Mouse (Mus musculus) urinary bladder, adult 18-20 months (tissue): ENCODE measurements around the gene Mmrn2.
"Not testable (repeated sequence)": the region's sequence is repeated elsewhere in the genome, so short reads cannot be mapped to it uniquely, and the experiment has no call there.

Source experiments
- DNase-seq, 2 experiments: peaks; one replicate each; pipeline ENCODE4 v3.0.0; 2022; ENCODE audit warnings: low spot score in 2 of 2, mixed read lengths in 2 of 2

The Mmrn2 gene

DNA sequence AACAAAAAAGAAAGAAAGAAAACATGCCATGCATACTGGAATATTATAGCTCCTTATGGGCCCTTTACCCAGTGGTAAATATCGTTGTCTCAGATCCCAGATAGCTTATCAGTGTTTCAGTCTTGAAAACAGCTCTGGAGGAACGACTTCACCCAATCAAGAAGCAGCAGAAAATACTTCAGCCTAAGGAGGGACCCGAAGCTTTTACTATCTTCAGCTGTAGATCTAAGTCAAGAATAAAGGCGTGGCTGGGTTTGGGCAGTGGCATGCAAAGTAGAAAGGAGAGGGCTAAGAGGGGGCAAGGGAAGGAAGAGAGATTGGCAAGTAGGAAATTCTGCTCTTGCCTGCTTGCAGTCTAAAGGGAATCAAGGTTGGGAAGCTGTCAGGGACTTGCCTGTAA, 13.1 kb upstream of the Mmrn2 start:
- DNase-seq: no peak

DNA sequence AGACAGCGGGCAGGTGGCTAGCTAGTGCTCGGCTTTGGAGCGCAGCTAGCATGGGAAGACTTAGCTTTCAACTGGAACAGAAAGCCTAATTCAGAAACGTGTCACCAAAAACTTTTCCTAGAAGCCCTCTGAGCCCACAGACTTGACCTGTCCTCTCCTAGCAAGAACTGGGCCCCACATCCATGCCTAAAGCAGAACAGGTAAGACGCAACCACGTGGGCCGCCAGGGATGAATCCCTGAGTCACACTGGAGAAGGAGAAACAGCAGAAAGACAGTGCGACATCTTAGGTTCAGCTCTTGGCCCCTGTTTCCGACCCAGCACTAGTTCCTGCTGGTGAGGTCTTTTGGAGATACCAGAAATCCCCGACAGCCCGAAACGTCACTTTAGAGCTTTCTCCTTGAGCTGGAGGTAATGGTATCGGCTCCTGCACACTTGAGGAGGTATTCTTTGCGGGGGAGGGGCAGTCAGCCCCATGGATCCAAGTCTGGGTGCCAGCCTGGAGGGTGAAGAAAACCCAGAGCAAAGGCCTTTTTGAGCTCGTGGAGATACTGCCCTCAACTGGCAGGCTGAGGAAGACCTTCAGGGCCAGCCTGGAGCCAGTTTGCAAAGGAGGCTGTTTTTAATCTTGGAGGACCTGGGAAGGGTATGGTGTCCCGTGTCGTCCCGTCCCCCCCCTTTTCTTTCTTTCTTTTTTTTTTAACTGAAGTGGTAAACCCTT, 12.4 kb upstream of the Mmrn2 start:
- DNase-seq: peak; percentile 64 to 76

- peak; percentile 91 to 93 for DNase-seq
Observed at GRCm38 (mm10) chr14:34363490-34364253, 11.6 kb upstream of the Mmrn2 start.

GRCm38 (mm10) chr14:34364254-34365146, 10.8 kb upstream of the Mmrn2 start:
- DNase-seq: not testable (repeated sequence)

DNA sequence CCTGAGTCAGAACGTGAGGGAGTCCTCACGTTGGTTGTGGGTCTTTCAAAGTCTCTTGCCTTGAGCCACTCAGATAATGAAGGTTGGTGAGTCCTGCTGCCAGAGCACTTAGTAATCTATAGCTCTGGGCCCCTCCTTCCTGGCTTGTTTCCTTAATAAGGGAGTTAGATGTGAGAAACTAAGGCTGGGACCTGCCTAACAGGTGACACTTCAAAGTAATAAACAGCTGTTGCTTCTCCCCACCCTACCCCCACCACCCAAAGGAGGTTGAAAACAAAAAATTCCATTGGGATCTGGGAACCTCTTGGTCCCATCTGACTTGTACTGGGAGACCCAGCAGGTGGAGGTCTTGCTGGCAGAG, 10.1 kb upstream of the Mmrn2 start:
- no peak for DNase-seq

- no peak for DNase-seq
Observed at GRCm38 (mm10) chr14:34370203-34370602, 5.1 kb upstream of the Mmrn2 start.

GRCm38 (mm10) chr14:34370921-34371320, 4.3 kb upstream of the Mmrn2 start:
- DNase-seq: no peak

GRCm38 (mm10) chr14:34371763-34372162, 3.5 kb upstream of the Mmrn2 start:
- no peak for DNase-seq

- DNase-seq: no peak
Observed at GRCm38 (mm10) chr14:34372646-34373045, 2.6 kb upstream of the Mmrn2 start.

GRCm38 (mm10) chr14:34373581-34373980, 1.7 kb upstream of the Mmrn2 start:
- DNase-seq: no peak

DNA sequence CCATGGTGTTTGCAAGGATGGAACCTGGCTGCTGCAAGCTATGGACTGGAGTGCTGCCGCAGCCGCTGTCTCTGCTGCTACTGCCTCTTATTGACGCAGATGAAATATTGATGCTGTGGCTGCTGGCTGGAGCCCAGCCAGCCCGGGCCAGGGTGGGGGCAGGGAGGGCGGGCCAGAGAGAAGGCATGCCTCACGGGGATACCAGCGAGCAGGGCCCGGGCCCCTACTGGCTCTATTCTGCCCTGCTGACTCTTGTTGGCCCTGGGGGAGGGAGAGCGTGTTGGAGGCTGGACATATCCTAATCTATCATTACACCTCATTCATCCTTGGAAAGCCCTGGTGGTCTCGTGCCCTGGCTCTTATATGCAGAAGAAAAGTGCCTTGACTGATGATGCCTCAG, 688 bp upstream of the Mmrn2 start, which contains the start of gene Sncg:
Gene Sncg (minus strand): TSS at position 213 of the 400 bp plus-strand sequence.
- no peak for DNase-seq

GRCm38 (mm10) chr14:34375941-34376340, 676 bp downstream of the Mmrn2 start:
- DNase-seq: no peak

- DNase-seq: no peak
Observed at GRCm38 (mm10) chr14:34377121-34377520, 1.9 kb downstream of the Mmrn2 start.

GRCm38 (mm10) chr14:34378560-34379331, 3.5 kb downstream of the Mmrn2 start:
- DNase-seq: peak; percentile 36 to 60

GRCm38 (mm10) chr14:34382921-34383704, 7.8 kb downstream of the Mmrn2 start:
- no peak for DNase-seq

- no peak for DNase-seq
Observed at GRCm38 (mm10) chr14:34393295-34393694, 18.0 kb downstream of the Mmrn2 start.

GRCm38 (mm10) chr14:34397871-34398270, 22.6 kb downstream of the Mmrn2 start:
- no peak for DNase-seq

DNA sequence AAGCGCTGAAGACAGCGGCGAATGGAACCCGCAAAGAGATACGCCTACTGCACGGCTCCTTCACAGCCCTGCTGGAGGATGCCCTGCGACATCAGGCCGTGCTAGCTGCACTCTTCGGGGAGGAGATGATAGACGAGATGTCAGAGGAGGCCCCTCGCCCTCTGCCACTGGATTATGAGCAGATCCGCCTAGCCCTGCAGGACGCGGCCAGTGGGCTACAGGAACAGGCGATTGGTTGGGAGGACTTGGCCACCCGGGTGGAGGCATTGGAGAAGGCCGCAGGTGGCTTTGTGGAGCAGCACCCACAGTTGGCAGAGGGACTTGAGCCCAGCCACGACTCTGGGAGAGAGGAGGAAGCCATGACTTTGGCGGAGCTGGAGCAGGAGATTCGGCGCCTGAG, 23.6 kb downstream of the Mmrn2 start:
- DNase-seq: no peak

DNA sequence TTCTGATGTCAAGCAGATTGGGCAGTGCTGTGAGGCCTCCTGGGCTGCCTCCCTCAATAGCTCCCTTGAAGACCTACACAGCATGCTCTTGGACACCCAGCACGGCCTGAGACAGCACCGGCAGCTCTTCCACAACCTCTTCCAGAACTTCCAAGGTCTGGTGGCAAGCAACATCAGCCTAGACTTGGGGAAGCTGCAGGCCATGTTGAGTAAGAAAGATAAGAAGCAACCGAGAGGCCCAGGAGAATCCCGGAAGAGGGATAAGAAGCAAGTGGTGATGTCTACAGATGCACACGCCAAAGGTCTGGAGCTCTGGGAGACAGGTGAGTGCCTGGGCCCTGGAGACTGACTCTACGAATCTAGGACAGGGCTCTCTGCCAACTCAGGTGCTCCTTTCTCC, 24.0 kb downstream of the Mmrn2 start:
- no peak for DNase-seq

DNA sequence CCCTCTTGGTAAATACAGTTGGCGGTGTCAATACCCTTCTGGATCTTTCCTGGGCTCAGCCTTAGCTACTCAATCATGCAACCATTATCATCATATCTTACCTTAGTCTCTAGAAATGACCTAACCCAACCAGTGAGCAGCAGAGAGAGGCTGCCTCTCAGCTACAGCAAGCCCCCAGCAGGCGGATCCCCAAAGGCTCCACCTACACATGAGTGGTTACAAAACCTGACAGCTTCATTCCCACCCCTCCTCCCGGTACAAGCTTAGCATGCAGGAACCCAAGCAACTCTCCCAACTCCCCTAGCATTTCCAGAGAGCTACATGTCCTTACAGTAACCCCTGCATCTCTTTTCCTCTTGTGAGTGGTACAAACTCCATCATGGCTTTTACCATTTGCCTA, 24.8 kb downstream of the Mmrn2 start:
- DNase-seq: no peak

- peak; percentile 67 to 78 for DNase-seq
Observed at GRCm38 (mm10) chr14:34401135-34401534, 25.9 kb downstream of the Mmrn2 start.
